Mouse (Mus musculus) heart, adult 10 weeks (tissue): ENCODE results near the gene Bcl3. TPM values are rescaled to one million over a fixed set of nuclear protein-coding genes. Genes with fewer than 3 reads are reported as not detected.

Experiments used
- polyA plus RNA-seq: library from polyadenylated mRNA; stranded (reverse); fragments of 350-450 nt; fragmentation: Illumina TruSeq; extraction: RNeasy Lipid Tissue Mini Kit (QIAGEN cat#74804); gene quantifications from one replicate; pipeline ENCODE4 v1.2.3, GENCODE M21; 2014; ENCODE audit warnings: low read depth, low replicate concordance

Bcl3 gene
- 5.8 TPM for polyA plus RNA-seq

DNA sequence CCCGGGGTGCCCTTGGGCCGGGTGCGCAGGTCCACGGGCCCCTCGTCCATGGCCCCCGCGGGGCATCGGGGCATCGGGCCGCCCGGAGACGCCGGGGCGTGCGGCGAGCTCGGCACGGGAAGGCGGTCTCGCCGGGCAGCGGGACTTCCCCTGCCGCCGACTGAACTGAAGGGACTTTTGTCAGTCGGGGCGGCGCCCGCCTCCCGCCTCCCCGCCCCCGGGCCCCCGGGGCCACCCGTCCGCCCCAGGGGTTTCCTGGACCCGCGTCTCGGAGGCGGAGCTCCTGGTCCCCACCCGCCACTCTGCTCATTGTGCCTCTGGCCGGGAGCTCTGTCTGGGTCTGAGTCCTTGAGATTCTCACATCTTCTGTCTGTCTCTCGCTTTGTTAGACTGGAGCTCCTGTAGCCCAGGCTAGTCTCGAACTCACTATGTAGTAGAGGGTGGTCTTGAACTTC, at the start of gene Bcl3:
Gene Bcl3, minus strand, starts transcription at position 167 of the 455 bp plus-strand sequence.

DNA sequence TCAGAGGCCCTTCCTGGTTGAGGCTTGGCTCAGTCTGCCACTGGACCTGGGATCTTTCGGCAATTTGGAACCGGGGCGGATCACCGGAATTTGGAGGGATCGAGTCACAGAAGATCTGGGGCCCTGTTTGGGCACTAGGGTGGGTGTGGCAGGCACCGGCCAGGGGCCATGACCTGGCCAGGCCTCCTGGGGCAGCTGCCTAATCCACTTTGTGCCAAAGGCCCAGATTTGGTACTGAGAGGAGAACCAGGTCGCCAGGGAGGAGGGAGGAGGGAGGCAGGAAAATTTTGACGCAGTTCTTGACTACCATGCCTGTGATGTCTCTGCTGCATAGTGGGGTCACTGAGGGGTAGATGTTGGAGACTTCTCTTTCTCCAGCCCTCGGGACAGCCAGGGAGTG, 38.6 kb upstream of the Bcl3 start, which contains the start of gene Ceacam16:
Gene Ceacam16, minus strand, starts transcription at position 101 of the 400 bp plus-strand sequence.

DNA sequence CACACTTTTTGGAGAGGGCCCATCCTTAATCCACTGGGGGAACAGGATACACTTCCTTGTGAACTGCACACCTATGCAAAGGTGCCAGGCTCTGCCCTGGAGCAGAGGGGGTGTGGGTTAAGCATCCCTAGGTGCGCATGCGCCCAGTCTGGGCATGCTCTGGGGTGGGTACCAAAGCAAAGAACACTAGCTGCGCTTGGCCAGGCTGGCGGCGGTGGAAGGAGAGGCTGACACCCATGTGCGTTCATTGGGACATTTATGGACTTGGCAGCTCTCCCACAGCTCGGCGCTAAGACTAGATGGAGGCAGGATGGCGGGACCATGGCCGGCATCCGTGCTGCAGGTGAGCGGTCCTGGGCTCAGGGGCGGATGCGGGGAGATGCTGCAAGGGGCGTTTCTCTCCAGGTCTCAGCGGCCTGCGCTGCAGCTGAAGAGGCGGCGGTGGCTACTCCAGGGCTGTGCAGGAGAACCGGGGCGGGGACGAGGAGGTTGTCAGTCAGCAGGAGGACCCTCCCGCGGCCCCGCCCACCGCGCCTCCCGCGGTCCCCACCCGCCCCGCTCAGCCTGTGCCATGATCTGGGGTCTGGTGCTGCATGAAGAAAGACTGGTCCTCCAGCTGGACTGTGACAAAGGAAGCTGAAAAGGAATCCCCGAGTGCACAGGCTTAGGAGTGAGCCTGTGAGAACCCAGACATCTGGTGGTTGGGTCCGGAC, 29.4 kb upstream of the Bcl3 start, which contains the start of gene Gm19345:
Gene Gm19345, plus strand, starts transcription at position 146 of the 713 bp plus-strand sequence.

DNA sequence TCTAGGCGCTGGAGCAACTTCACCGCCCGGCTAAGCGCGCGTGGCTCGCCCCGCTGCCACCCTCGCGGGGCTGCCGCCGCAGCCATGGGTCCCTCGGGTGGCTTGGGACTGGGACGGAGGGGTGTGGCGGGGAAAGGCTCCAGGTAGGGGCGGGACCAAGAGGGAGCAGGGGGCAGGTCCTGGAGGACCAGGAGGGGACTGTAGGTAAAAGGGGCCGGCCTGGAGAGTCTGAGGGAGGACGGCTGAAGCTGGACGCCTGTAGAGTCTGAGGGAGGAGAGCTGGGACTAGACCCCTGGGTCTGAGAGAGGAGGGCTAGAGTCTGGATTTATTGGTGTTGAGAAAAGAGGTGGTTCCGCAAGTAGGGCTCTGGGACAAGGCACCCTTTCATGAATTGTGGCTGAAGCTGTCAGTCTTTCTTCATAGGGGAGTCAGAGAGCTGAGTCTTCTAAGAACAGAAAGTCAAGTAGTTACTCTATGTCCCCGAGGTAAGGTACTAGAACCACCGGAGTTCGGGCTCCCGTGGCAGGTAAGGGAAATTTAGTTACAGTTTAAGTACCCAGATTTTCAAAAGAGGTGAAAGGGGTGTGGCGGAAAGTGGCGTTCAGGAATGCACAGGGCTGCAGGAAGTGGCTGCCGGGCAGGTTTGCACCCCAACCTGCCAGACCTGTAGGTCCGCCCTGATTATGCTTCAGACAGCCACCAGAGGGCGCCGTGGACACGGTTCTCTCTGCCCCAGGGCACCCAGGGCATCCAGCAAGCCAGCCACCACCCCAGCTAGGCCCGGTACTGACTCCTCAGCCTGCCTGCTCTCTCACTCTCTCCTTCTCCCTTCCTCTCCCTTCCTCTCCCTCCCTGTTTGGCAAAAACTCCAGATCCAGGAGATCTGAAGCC, 25.6 kb downstream of the Bcl3 start, which contains the start of gene Cblc:
Gene Cblc, minus strand, starts transcription at position 113 of the 892 bp plus-strand sequence.

DNA sequence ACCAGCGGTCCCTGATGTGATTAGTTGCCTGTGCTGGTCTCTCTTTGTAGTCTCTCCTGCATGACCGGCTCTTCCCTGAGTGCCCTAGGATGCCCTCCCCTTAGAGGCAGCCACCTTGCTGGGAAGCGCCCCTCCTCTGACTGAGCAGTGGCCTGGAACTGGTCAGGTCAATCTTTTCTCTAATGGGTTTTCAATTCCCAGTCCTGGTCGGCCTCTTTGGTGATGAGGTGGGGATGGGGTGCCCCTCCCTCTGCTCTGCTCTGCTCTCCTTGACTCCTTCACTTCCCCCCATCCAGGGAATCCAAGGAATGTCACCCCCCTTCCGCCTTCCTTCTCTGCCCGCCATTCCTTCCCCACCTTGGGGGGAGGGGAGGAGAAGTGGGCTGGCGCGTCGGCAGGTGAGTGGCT, 51.6 kb downstream of the Bcl3 start, which contains the start of gene Bcam:
Gene Bcam, minus strand, starts transcription at position 33 of the 408 bp plus-strand sequence.

Other genes with a start within 250 kb of the Bcl3 start
- 1.1 TPM for gene Zfp296, start 245.5 kb downstream of the Bcl3 start, polyA plus RNA-seq
- 53.3 TPM for gene Gemin7, start 245.2 kb downstream of the Bcl3 start, polyA plus RNA-seq
- gene Clasrp, start 218.3 kb downstream of the Bcl3 start, polyA plus RNA-seq, result 35.4 TPM
- 8.3 TPM for gene Relb, start 193.3 kb downstream of the Bcl3 start, polyA plus RNA-seq
- gene Clptm1, start 157.7 kb downstream of the Bcl3 start, polyA plus RNA-seq, result 73.7 TPM
- 1.0 TPM for gene Apoc2, start 144.8 kb downstream of the Bcl3 start, polyA plus RNA-seq
- not detected for gene Gm44805, start 141.3 kb downstream of the Bcl3 start, polyA plus RNA-seq
- gene Apoc4, start 141.3 kb downstream of the Bcl3 start, polyA plus RNA-seq, result 3.5 TPM
- 21.5 TPM for gene Apoc1, start 130.1 kb downstream of the Bcl3 start, polyA plus RNA-seq
- gene Apoe, start 123.6 kb downstream of the Bcl3 start, polyA plus RNA-seq, result 747 TPM
- 73.7 TPM for gene Tomm40, start 107.3 kb downstream of the Bcl3 start, polyA plus RNA-seq
- 32.1 TPM for gene Nectin2, start 72.3 kb downstream of the Bcl3 start, polyA plus RNA-seq
- gene Bcam, start 51.8 kb downstream of the Bcl3 start, polyA plus RNA-seq, result 183 TPM
- 0.45 TPM for gene Cblc, start 26.0 kb downstream of the Bcl3 start, polyA plus RNA-seq
- not detected for gene Gm19345, start 29.2 kb upstream of the Bcl3 start, polyA plus RNA-seq
- not detected for gene Ceacam16, start 38.5 kb upstream of the Bcl3 start, polyA plus RNA-seq
- gene Ceacam19, start 65.2 kb upstream of the Bcl3 start, polyA plus RNA-seq, result not detected
- gene Pvr, start 98.4 kb upstream of the Bcl3 start, polyA plus RNA-seq, result 37.7 TPM
- gene Igsf23, start 128.0 kb upstream of the Bcl3 start, polyA plus RNA-seq, result 5.9 TPM
- gene Ceacam20, start 142.6 kb upstream of the Bcl3 start, polyA plus RNA-seq, result not detected
- gene Nlrp9b, start 168.7 kb upstream of the Bcl3 start, polyA plus RNA-seq, result not detected